Mouse (Mus musculus): Measurements from ENCODE around the gene Sfta2.

Sfta2 gene

GRCm38 (mm10) chr17:35592131-35592530 is 9.2 kb upstream of the Sfta2 start:
- DNase-seq (ENCODE audit: low read depth, low spot score) = no peak

- no peak for DNase-seq (ENCODE audit: low read depth, low spot score)
These were observed 7.6 kb upstream of the Sfta2 start for GRCm38 (mm10) chr17:35593786-35594185.

- no peak for DNase-seq (ENCODE audit: low read depth, low spot score)
These were observed 6.9 kb upstream of the Sfta2 start for GRCm38 (mm10) chr17:35594456-35594855.

GRCm38 (mm10) chr17:35597399-35597798 is 4.0 kb upstream of the Sfta2 start:
- DNase-seq (ENCODE audit: low read depth, low spot score) = no peak

GRCm38 (mm10) chr17:35601736-35602354 is 496 bp downstream of the Sfta2 start:
- no peak for DNase-seq (ENCODE audit: low read depth, low spot score)

- peak; percentile 26 for DNase-seq (ENCODE audit: low read depth, low spot score)
These were observed 15.8 kb downstream of the Sfta2 start for GRCm38 (mm10) chr17:35617127-35617526.

- DNase-seq (ENCODE audit: low read depth, low spot score) = no peak
These were observed 25.2 kb downstream of the Sfta2 start, which contains the start of gene Gm9573 for GRCm38 (mm10) chr17:35626537-35626936. Gene Gm9573 (minus strand): TSS chr17:35626637.

- DNase-seq (ENCODE audit: low read depth, low spot score) = no peak
These were observed 32.6 kb downstream of the Sfta2 start for GRCm38 (mm10) chr17:35633992-35634391.

GRCm38 (mm10) chr17:35635202-35635601 is 33.9 kb downstream of the Sfta2 start:
- DNase-seq (ENCODE audit: low read depth, low spot score) = peak; percentile 31

- peak; percentile 81 for DNase-seq (ENCODE audit: low read depth, low spot score)
These were observed 34.4 kb downstream of the Sfta2 start for GRCm38 (mm10) chr17:35635699-35636111.

GRCm38 (mm10) chr17:35636363-35636762 is 35.0 kb downstream of the Sfta2 start:
- DNase-seq (ENCODE audit: low read depth, low spot score) = peak; percentile 53

- DNase-seq (ENCODE audit: low read depth, low spot score) = peak; percentile 84
These were observed 37.3 kb downstream of the Sfta2 start for GRCm38 (mm10) chr17:35638475-35639190.

- no peak for DNase-seq (ENCODE audit: low read depth, low spot score)
These were observed 38.0 kb downstream of the Sfta2 start for GRCm38 (mm10) chr17:35639352-35639751.

GRCm38 (mm10) chr17:35643609-35644236 is 42.4 kb downstream of the Sfta2 start, which contains the start of gene Mucl3:
Gene Mucl3 (minus strand): TSS chr17:35643695.
- no peak for DNase-seq (ENCODE audit: low read depth, low spot score)

- DNase-seq (ENCODE audit: low read depth, low spot score) = no peak
These were observed 48.1 kb downstream of the Sfta2 start for GRCm38 (mm10) chr17:35649429-35649828.

- no peak for DNase-seq (ENCODE audit: low read depth, low spot score)
These were observed 51.7 kb downstream of the Sfta2 start for GRCm38 (mm10) chr17:35653086-35653485.

- peak; percentile 33 for DNase-seq (ENCODE audit: low read depth, low spot score)
These were observed 64.7 kb downstream of the Sfta2 start for GRCm38 (mm10) chr17:35665957-35666515.

- no peak for DNase-seq (ENCODE audit: low read depth, low spot score)
These were observed 65.5 kb downstream of the Sfta2 start for GRCm38 (mm10) chr17:35666851-35667256.

GRCm38 (mm10) chr17:35667334-35668065 is 66.2 kb downstream of the Sfta2 start, which contains the start of gene Vars2:
Gene Vars2 (minus strand): TSS chr17:35667592.
- DNase-seq (ENCODE audit: low read depth, low spot score) = peak; percentile 97

GRCm38 (mm10) chr17:35669731-35670130 is 68.4 kb downstream of the Sfta2 start:
- DNase-seq (ENCODE audit: low read depth, low spot score) = no peak

- no peak for DNase-seq (ENCODE audit: low read depth, low spot score)
These were observed 70.5 kb downstream of the Sfta2 start for GRCm38 (mm10) chr17:35671846-35672245.

Data from CD4-positive helper T cell, adult 2 months (primary cell).